Mouse (Mus musculus) intestine, embryonic 15.5 days (tissue): ENCODE measurements around the gene Sulf2. TPM values are rescaled to one million over a fixed set of nuclear protein-coding genes. Genes with fewer than 3 reads are reported as not detected.
A peak's percentile ranks its signal among the peaks of the same experiment; 100 is the strongest.

Experiments used
- ATAC-seq: fragments of 200-750 bp; cut with Nextera tagmentation; 2 replicates; pipeline ENCODE4 v1.8.0; 2017; ENCODE audit warnings: moderate TSS enrichment, moderate library complexity
- H3K27ac ChIP-seq: fragments of 300-500 bp; sonication (generic); 2 replicates; pipeline ENCODE4 v1.5.1; 2015; ENCODE audit warnings: mild to moderate bottlenecking, inconsistent platforms
- H3K27me3 ChIP-seq: fragments of 300-500 bp; sonication (generic); replicated peaks from 2 replicates; pipeline ENCODE4 v1.6.1; 2015; ENCODE audit warnings: inconsistent platforms
- H3K36me3 ChIP-seq: fragments of 300-500 bp; sonication (generic); 2 replicates; pipeline ENCODE4 v1.6.1; 2015; ENCODE audit warnings: inconsistent platforms
- H3K4me1 ChIP-seq: fragments of 300-500 bp; sonication (generic); replicated peaks from 2 replicates; pipeline ENCODE4 v1.6.1; 2015; ENCODE audit warnings: inconsistent platforms
- H3K4me2 ChIP-seq: fragments of 300-500 bp; sonication (generic); replicated peaks from 2 replicates; pipeline ENCODE4 v1.6.1; 2015; ENCODE audit warnings: mild to moderate bottlenecking, inconsistent platforms
- H3K4me3 ChIP-seq: fragments of 300-500 bp; sonication (generic); replicated peaks from 2 replicates; pipeline ENCODE4 v1.5.1; 2015; ENCODE audit warnings: inconsistent platforms
- H3K9ac ChIP-seq: fragments of 300-500 bp; sonication (generic); 2 replicates; pipeline ENCODE4 v1.6.1; 2015; ENCODE audit warnings: inconsistent platforms
- H3K9me3 ChIP-seq: fragments of 300-500 bp; sonication (generic); 2 replicates; pipeline ENCODE4 v1.6.1; 2016; ENCODE audit warnings: inconsistent platforms
- WGBS: fragments of 180-500 bp; shearing (Covaris S2); methylation state at CpG from one replicate; pipeline ENCODE4 v1.1.7; 2015; 5-methylcytosine and 5-hydroxymethylcytosine counted together
- polyA plus RNA-seq: library from polyadenylated mRNA; unstranded; fragments of >200 nt; fragmentation: Nextera tagmentation; extraction: Ambion mirVana; gene quantifications from 2 replicates; pipeline ENCODE4 v1.2.1, GENCODE M21; 2015

Sulf2 gene
- polyA plus RNA-seq, 1 experiment from 2014 or later: 106 TPM

DNA sequence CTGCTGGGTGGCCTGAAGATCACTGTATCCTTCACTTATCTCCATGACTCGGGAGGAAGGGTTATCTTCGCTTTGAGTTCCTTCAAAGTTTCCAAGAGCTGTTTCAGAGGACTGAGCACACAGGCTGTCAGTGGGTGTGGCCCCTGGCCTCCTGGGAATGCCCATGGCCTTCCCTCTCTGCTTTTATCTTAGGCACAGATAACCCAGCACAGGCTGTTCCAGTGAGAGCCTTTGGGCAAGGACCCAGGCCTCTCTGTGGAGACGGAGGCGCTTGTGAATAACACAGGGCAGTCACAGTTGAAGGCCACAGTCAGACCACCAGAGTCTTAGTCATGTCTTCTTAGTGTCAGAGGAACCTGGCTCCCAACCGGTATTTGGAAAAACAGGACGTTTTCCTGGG lies 32.7 kb downstream of the Sulf2 start:
- WGBS: 54% methylated on average over 6 of the region's 6 CpGs
- no peak overlapping the region for H3K9ac ChIP-seq
- H3K4me1 ChIP-seq: peaks cover 21% of the 10 kb centered on the region
- no peak overlapping the region for H3K4me3 ChIP-seq
- 0 out of 2 replicates have a peak, but pooled peaks have one; percentile 46 for ATAC-seq
- no peaks in the 10 kb centered on the region for H3K9me3 ChIP-seq
- H3K4me2 ChIP-seq: no peak overlapping the region
- H3K27ac ChIP-seq: no peak overlapping the region; the same call in 1 of the 2 replicates
- no peaks in the 10 kb centered on the region for H3K27me3 ChIP-seq
- peaks cover 2% of the 10 kb centered on the region; the same call in 1 of the 2 replicates for H3K36me3 ChIP-seq

DNA sequence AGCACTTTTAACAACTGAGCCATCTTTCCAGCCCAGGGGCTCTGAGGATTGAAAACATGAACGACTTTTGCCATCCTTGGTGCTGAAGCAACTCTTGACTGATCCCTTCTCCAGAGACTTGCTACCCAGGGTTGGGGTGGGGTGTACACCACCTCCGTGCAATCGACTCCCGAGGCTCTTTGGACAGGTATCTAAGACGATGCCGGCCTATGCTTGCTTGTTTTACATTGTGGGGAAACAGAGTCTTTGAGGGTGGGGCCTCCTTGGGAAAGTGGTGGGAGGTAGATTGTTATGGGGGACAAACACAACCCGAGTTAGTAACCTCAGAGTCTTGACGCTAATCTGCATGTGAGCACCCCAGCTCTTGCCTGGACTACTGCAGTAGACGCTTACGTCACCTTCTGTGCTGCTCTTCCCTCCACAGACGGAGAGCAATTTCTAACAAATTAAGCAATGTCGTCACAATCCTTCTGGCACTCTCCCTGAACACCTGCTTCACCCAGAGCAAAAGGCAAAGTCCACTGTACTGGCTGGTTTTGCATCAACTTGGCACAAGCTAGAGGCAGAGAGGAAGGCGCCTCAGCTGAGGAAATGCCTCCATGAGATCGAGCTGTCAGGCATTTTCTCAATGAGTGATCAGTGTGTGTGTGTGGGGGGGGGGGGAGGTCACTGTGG lies 33.6 kb downstream of the Sulf2 start:
- peak; percentile 65 for ATAC-seq
- no peak overlapping the region for H3K4me3 ChIP-seq
- 71% methylated on average over 14 of the region's 14 CpGs for WGBS
- H3K4me1 ChIP-seq: peaks cover 18% of the 10 kb centered on the region
- no peaks in the 10 kb centered on the region for H3K9me3 ChIP-seq
- peaks cover 2% of the 10 kb centered on the region; the same call in 1 of the 2 replicates for H3K36me3 ChIP-seq
- no peak overlapping the region for H3K9ac ChIP-seq
- H3K27me3 ChIP-seq: no peaks in the 10 kb centered on the region
- no peak overlapping the region for H3K4me2 ChIP-seq
- H3K27ac ChIP-seq: no peak overlapping the region

DNA sequence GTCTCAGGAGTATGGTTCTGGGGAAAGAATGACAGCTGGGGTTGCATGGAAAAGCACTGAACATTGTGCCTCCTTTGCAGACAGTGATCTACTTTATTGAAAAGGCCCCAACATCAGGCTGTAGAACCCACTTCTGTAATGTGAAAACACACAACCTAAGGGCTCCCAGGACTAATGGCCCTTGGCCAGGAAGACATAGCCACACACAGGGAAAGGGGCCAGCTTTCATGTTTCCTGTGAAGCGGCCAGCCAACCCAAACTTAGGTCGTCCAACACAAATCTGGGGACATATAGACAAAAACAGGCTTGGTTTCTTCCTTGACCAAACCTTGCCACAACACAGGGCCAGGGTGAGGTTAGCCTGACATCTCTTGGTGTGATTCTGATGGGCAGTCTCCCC lies 35.5 kb downstream of the Sulf2 start:
- ATAC-seq: no peak
- no peak overlapping the region for H3K4me2 ChIP-seq
- no peaks in the 10 kb centered on the region for H3K27me3 ChIP-seq
- H3K27ac ChIP-seq: no peak overlapping the region
- peaks cover 11% of the 10 kb centered on the region for H3K4me1 ChIP-seq
- WGBS: 82% methylated on average over 2 of the region's 2 CpGs
- H3K9ac ChIP-seq: no peak overlapping the region
- H3K4me3 ChIP-seq: no peak overlapping the region
- H3K36me3 ChIP-seq: peaks cover 7% of the 10 kb centered on the region; the same call in 1 of the 2 replicates
- H3K9me3 ChIP-seq: no peaks in the 10 kb centered on the region

DNA sequence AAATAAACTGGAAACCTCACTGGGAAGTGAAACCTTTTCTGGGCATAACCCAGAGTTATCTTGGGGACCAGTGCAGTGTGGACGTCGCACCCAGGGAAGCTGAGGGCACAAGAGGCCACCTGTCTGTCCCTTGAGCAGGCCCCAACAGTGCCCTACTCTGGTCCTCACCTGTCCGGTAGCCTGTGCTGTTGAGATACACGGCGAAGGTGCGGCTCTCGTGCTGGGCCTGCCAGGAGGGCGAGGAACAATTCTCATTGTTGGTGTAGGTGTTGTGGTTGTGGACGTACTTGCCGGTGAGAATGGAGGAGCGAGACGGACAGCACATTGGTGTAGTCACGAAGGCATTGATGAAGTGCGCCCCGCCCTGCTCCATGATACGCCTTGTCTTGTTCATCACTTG lies 38.8 kb downstream of the Sulf2 start:
- Histone ChIP-seq H3K4me3 (no peak overlapping the region), H3K36me3 (peaks cover 7% of the 10 kb centered on the region; the same call in 1 of the 2 replicates), H3K9ac (no peak overlapping the region), H3K27ac (no peak overlapping the region), H3K9me3 (no peaks in the 10 kb centered on the region), H3K4me2 (no peak overlapping the region), H3K4me1 (peaks cover 10% of the 10 kb centered on the region), H3K27me3 (no peaks in the 10 kb centered on the region)
- ATAC-seq: no peak
- 96% methylated on average over 16 of the region's 16 CpGs for WGBS

DNA sequence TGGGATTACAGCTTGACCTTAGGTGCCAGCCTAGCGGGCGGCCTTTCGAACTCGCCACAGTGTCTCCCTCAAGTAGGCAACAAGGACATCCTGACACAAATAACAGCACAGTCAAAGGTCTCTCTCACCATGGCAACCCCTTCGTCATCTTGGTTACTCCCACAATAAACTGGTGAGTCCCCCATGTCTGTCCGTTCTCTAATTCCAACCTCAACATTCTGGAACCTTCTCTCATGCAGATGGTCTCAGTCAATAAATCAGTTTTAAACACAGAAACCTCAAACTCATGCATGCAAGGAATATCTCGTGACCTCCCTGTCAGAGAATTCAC lies 39.2 kb downstream of the Sulf2 start:
- Histone ChIP-seq H3K9me3 (no peaks in the 10 kb centered on the region), H3K9ac (no peak overlapping the region), H3K27ac (no peak overlapping the region), H3K27me3 (no peaks in the 10 kb centered on the region), H3K4me3 (no peak overlapping the region), H3K4me1 (peaks cover 8% of the 10 kb centered on the region), H3K4me2 (no peak overlapping the region), H3K36me3 (peaks cover 7% of the 10 kb centered on the region; the same call in 1 of the 2 replicates)
- 94% methylated on average over 7 of the region's 7 CpGs for WGBS
- ATAC-seq: no peak

DNA sequence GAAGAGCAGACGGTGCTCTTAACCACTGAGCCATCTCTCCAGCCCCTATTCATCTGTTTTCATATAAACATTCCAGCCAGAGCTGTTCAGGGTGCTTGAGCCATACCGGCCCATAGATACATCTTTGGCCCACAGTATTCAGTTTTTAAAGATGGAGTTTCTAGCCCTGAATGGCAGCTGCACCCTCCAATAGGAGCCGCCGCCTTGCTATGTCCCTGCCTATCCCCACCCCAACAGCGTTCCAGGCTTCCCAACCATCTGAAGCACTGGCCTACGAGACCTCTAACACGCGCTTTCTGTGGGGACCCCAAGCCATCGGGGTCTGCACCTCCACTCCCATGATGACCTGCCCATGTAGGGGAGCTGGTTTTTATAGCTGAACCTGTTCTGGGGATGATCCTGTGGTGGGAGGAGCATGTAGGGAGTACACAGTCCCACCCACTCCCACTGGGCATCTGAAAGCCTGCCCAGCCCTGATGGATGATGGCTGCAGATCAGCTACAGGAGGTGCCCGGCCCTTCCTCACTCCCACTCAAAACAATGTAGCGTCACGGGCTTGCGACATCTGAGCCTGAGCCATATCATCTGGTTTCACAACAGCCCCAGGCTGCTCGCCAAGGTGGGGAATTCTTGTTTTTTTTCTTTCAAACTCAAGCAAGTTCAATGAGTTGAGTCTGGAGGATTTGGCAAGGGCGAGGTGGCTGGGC lies 39.7 kb downstream of the Sulf2 start:
- WGBS: 82% methylated on average over 15 of the region's 15 CpGs
- H3K27ac ChIP-seq: no peak overlapping the region
- ATAC-seq: 0 out of 2 replicates have a peak, but pooled peaks have one; percentile 30

DNA sequence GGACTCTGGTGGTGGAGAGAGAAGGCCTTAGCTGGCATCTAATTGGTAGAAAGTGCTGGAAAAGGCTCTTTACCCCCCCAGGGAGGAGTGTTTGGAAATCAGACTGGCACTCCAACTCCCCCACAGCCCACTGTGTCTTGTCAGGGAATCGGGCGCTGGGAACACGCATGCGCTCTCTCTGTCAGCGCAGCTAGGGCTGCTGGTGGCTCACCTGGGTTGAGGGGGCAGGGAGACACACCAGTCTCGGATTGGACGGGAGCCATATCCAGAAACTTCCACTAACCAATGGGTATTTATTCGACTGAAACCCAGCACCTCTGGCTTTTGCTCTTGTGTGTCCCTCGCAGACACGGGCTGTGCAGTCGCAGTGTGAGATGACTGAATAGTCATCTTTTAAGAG lies 42.5 kb downstream of the Sulf2 start:
- Histone ChIP-seq H3K9me3 (no peaks in the 10 kb centered on the region), H3K27ac (no peak overlapping the region), H3K27me3 (no peaks in the 10 kb centered on the region), H3K36me3 (peaks cover 5% of the 10 kb centered on the region; the same call in 1 of the 2 replicates), H3K4me2 (no peak overlapping the region), H3K4me3 (no peak overlapping the region), H3K9ac (no peak overlapping the region), H3K4me1 (peaks cover 10% of the 10 kb centered on the region)
- no peak for ATAC-seq
- 90% methylated on average over 11 of the region's 11 CpGs for WGBS

More for the DNA sequence above, 39.7 kb downstream of the Sulf2 start:
- Histone ChIP-seq H3K27me3 (no peaks in the 10 kb centered on the region), H3K4me1 (peaks cover 8% of the 10 kb centered on the region), H3K36me3 (peaks cover 7% of the 10 kb centered on the region; the same call in 1 of the 2 replicates), H3K9me3 (no peaks in the 10 kb centered on the region), H3K9ac (no peak overlapping the region), H3K4me2 (no peak overlapping the region), H3K4me3 (no peak overlapping the region)

DNA sequence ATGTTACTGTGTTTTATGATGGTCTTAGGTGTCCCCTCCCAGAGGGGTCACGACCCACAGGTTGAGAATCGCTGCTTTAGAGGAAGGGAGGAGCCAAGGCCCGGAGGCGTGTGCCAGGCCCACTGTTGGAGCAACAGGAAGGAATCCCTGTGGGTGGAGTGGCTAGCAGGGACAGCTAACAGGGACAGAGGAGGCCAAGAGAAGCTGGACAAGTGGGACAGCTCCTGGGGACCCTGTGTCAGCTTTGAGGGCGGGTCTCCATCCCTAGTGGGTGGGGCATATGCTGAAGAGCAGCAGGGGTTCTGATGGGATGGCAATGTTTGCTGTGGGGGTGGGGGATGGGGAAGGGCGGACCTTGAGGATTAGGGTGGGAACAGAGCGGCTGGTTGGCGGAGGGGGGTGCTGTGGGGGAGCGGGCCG lies 43.6 kb downstream of the Sulf2 start:
- peak; percentile 78 for ATAC-seq
- Histone ChIP-seq H3K27me3 (no peaks in the 10 kb centered on the region), H3K4me2 (no peak overlapping the region), H3K9me3 (no peaks in the 10 kb centered on the region), H3K9ac (no peak overlapping the region), H3K4me3 (no peak overlapping the region), H3K27ac (no peak overlapping the region), H3K36me3 (peaks cover 5% of the 10 kb centered on the region; the same call in 1 of the 2 replicates), H3K4me1 (peaks cover 10% of the 10 kb centered on the region)
- 42% methylated on average over 10 of the region's 10 CpGs for WGBS

DNA sequence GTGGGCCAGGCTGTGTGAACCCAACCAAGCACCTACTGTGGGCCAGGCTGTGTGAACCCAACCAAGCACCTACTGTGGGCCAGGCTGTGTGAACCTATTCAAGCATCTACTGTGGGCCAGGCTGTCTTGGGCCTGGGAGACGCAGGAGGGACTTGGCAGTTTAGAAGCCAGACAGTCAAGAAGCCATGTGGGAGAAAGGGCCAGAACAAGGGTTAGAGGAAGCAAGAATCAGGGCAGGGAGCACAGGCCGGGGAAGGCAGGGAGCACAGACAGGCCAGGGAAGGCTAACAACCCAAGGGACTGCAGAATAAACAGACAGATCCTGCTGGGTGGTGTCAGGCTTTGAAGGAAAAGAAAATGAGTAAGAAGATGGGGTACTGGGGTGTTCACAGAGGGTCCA lies 44.2 kb downstream of the Sulf2 start:
- H3K4me2 ChIP-seq: no peak overlapping the region
- H3K27me3 ChIP-seq: no peaks in the 10 kb centered on the region
- H3K4me3 ChIP-seq: no peak overlapping the region
- WGBS: 69% methylated on average over 2 of the region's 2 CpGs
- H3K9ac ChIP-seq: no peak overlapping the region
- no peak overlapping the region for H3K27ac ChIP-seq
- ATAC-seq: peak; percentile 39; the same call in 1 of the 2 replicates
- H3K9me3 ChIP-seq: no peaks in the 10 kb centered on the region
- H3K36me3 ChIP-seq: peaks cover 5% of the 10 kb centered on the region; the same call in 1 of the 2 replicates
- peaks cover 16% of the 10 kb centered on the region for H3K4me1 ChIP-seq

DNA sequence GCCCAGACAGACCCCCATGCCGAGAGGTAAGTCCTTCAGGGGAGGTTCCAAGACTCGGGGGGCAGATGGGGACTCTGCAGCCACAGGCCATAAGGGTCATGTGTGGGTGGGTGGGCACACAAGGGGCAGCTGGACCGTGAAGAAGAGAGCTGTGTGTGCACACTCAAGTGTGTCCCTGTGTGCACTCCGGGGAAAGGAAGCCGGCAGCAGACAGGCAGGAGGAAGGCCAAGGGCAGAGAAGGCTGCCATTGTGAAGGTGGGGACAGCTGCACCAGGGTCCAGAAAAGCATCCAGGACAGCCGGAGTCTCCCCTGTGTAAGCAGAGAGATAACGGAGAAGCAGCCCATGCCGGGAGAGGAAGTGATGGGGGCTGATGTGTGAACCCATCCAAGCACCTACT lies 44.7 kb downstream of the Sulf2 start:
- WGBS: 78% methylated on average over 8 of the region's 8 CpGs
- no peak for ATAC-seq
- Histone ChIP-seq H3K36me3 (peaks cover 3% of the 10 kb centered on the region; the same call in 1 of the 2 replicates), H3K9ac (no peak overlapping the region), H3K4me3 (no peak overlapping the region), H3K27me3 (no peaks in the 10 kb centered on the region), H3K4me1 (peaks cover 20% of the 10 kb centered on the region), H3K27ac (no peak overlapping the region), H3K4me2 (no peak overlapping the region), H3K9me3 (no peaks in the 10 kb centered on the region)

DNA sequence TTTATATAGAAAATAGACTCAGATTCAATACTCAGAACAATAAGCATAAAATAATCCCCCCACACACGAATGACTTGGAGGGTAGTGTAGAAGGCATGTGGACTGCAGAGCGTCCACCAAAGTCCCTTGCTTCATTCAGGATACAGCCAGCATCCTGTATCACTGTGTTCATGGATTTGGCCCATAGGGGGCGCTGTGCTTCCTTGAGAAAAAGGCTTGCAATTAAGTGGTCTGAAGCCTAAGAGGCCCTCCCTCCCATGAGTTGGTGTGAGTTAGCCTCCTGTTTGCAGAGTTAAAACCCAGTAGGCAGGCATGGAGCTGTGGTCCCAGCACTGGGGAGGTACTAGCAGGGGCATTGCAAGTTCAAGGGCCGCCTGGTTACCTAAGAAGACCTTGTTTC lies 47.1 kb downstream of the Sulf2 start:
- peak; percentile 39; the same call in 1 of the 2 replicates for ATAC-seq
- H3K4me3 ChIP-seq: no peak overlapping the region
- H3K27ac ChIP-seq: no peak overlapping the region
- H3K9me3 ChIP-seq: no peaks in the 10 kb centered on the region
- no peak overlapping the region for H3K9ac ChIP-seq
- WGBS: 37% methylated on average over 4 of the region's 4 CpGs
- no peak overlapping the region for H3K4me2 ChIP-seq
- H3K36me3 ChIP-seq: no peaks in the 10 kb centered on the region
- H3K4me1 ChIP-seq: peaks cover 20% of the 10 kb centered on the region
- no peaks in the 10 kb centered on the region for H3K27me3 ChIP-seq

DNA sequence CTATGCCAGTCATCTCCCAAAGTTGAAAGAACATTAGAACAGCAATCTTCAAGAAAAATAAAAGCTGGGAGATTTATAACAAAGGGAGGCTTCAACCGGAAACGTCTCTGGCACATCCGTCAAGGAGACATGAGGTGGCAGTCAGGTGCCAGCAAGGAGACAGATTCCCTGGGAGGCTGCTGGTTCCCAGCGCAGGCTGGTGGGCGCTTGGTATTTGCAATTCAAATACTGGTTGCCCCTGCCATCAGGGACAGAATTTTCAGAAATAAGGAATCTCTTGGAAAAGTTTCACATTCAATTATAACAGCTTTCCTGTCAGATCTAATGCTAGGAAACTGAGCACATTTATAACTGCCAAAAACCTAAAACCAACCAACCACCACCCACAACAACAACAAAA lies 47.6 kb downstream of the Sulf2 start:
- H3K4me1 ChIP-seq: peaks cover 20% of the 10 kb centered on the region
- H3K36me3 ChIP-seq: no peaks in the 10 kb centered on the region
- H3K9me3 ChIP-seq: no peaks in the 10 kb centered on the region
- 81% methylated on average over 5 of the region's 5 CpGs for WGBS
- H3K27ac ChIP-seq: no peak overlapping the region
- no peak overlapping the region for H3K4me3 ChIP-seq
- ATAC-seq: no peak
- H3K27me3 ChIP-seq: no peaks in the 10 kb centered on the region
- no peak overlapping the region for H3K4me2 ChIP-seq
- no peak overlapping the region for H3K9ac ChIP-seq
